26 mouse cellular contexts compared by ENCODE assay signal in the genomic region with DNA sequence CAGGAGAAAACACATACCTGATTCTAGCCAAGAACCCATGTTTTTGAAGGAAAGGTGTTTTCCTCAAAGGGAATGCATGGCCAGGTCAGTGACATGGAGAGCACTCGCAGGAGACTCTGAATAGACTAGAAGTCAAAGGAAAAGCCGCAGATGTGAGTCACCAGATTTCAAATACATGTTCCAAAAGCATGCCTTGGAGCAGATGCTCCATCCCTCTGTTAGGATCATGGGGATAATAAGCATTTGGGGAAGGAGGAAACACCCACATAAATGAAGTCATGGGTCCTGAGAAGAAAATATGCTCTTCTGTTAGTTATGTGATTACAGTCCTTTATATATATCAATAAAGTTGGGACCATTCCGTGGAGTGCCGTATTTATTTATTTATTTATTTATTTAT.
"Had no signal": no experiment of that assay in that cellular context is flagged by ENCODE, and none has a peak within 500 bp of the region (broad histone marks: within the 10 kb centered on the region; RNA-seq: fewer than 3 reads in every experiment).

No protein-coding gene starts in this region.

- H3K4me1 ChIP-seq: intestine, embryonic 15.5 days; kidney, embryonic 15.5 days; limb, embryonic 13.5 days; liver, embryonic 12.5 days; liver, embryonic 15.5 days; lung, embryonic 15.5 days; megakaryocyte, embryonic 14.5 days had no signal

- H3K27me3 ChIP-seq: intestine, embryonic 15.5 days; kidney, embryonic 15.5 days; limb, embryonic 13.5 days; lung, embryonic 15.5 days; neural tube, embryonic 13.5 days had no signal

- H3K36me3 ChIP-seq: intestine, embryonic 15.5 days; kidney, embryonic 15.5 days; limb, embryonic 10.5 days; limb, embryonic 13.5 days; liver, embryonic 12.5 days; liver, embryonic 15.5 days; lung, embryonic 15.5 days; midbrain, embryonic 10.5 days; midbrain, embryonic 13.5 days; neural tube, embryonic 13.5 days had no signal

- H3K4me2 ChIP-seq: intestine, embryonic 15.5 days; kidney, embryonic 15.5 days; limb, embryonic 13.5 days; liver, embryonic 12.5 days; liver, embryonic 15.5 days; lung, embryonic 15.5 days; midbrain, embryonic 13.5 days; neural tube, embryonic 13.5 days had no signal

- DNase-seq: kidney, adult 11 months; kidney, adult 8-10 months; kidney, postnatal 10 days; kidney, postnatal 36 days; liver; lung, adult 18-20 months; lung, postnatal 10 days; lung, postnatal 36 days; right cerebral cortex, adult 18-20 months; right cerebral cortex, postnatal 14 days; right cerebral cortex, postnatal 4 days; thymus, postnatal 25 days had no signal

- H3K9me3 ChIP-seq: intestine, embryonic 15.5 days; kidney, embryonic 15.5 days; limb, embryonic 10.5 days; limb, embryonic 13.5 days; liver, embryonic 12.5 days; liver, embryonic 15.5 days; lung, embryonic 15.5 days; megakaryocyte, embryonic 14.5 days; midbrain, embryonic 10.5 days; midbrain, embryonic 13.5 days; neural tube, embryonic 13.5 days had no signal

- H3K27ac ChIP-seq: intestine, embryonic 15.5 days; kidney, embryonic 15.5 days; limb, embryonic 10.5 days; limb, embryonic 13.5 days; liver, embryonic 12.5 days; liver, embryonic 15.5 days; lung, embryonic 15.5 days; midbrain, embryonic 10.5 days; midbrain, embryonic 13.5 days; neural tube, embryonic 13.5 days; stomach, postnatal 0 days had no signal

- H3K9ac ChIP-seq: intestine, embryonic 15.5 days; kidney, embryonic 15.5 days; limb, embryonic 13.5 days; liver, embryonic 12.5 days; liver, embryonic 15.5 days; lung, embryonic 15.5 days; midbrain, embryonic 13.5 days; neural tube, embryonic 13.5 days had no signal

- H3K4me3 ChIP-seq: intestine, embryonic 15.5 days; kidney, embryonic 15.5 days; limb, embryonic 10.5 days; limb, embryonic 13.5 days; liver, embryonic 12.5 days; liver, embryonic 15.5 days; lung, embryonic 15.5 days; megakaryocyte, embryonic 14.5 days; midbrain, embryonic 10.5 days; midbrain, embryonic 13.5 days; myocyte; neural tube, embryonic 13.5 days had no signal

- ATAC-seq: intestine, embryonic 15.5 days; liver, embryonic 12.5 days; midbrain, embryonic 13.5 days; midbrain, embryonic 16.5 days had no signal
